Mouse (Mus musculus): Measurements from ENCODE around the gene Akap13. TPM values are rescaled to one million over a fixed set of nuclear protein-coding genes. Genes with fewer than 3 reads are reported as not detected.
A peak's percentile ranks its signal among the peaks of the same experiment; 100 is the strongest.

The Akap13 gene
- polyA plus RNA-seq, 1 experiment from 2014 or later = 69.8 TPM

GRCm38 (mm10) chr7:75498627-75499026 is 43.3 kb downstream of the Akap13 start:
- Histone ChIP-seq H3K27me3 (ENCODE audit: control insufficient read depth, insufficient read depth, low read length) (no peaks in the 10 kb centered on the region), H3K27ac (ENCODE audit: low read depth, low read length) (peak overlapping the region; percentile 80), H3K4me2 (replicated peaks; ENCODE audit: low read depth, low read length) (no peak overlapping the region), H3K4me3 (ENCODE audit: low read length) (no peak overlapping the region), H3K9me3 (ENCODE audit: control insufficient read depth, low read length) (no peaks in the 10 kb centered on the region), H3K4me1 (ENCODE audit: control insufficient read depth, insufficient read depth, low read length) (peaks cover 33% of the 10 kb centered on the region), H3K9ac (ENCODE audit: low read depth, low read length) (no peak overlapping the region), H3K36me3 (ENCODE audit: control insufficient read depth, insufficient read depth, low read length) (no peaks in the 10 kb centered on the region)
- peak; percentile 74 for ATAC-seq (ENCODE audit: low FRiP score, low TSS enrichment)
- WGBS = 16% methylated on average over 5 of the region's 5 CpGs

GRCm38 (mm10) chr7:75499271-75499670 is 43.9 kb downstream of the Akap13 start:
- no peaks in the 10 kb centered on the region for H3K27me3 ChIP-seq (ENCODE audit: control insufficient read depth, insufficient read depth, low read length)
- H3K4me1 ChIP-seq (ENCODE audit: control insufficient read depth, insufficient read depth, low read length) = peaks cover 33% of the 10 kb centered on the region
- H3K4me3 ChIP-seq (ENCODE audit: low read length) = no peak overlapping the region
- peak; percentile 53; the same call in 1 of the 2 replicates for ATAC-seq (ENCODE audit: low FRiP score, low TSS enrichment)
- WGBS = 58% methylated on average over 7 of the region's 7 CpGs
- peak overlapping the region; percentile 80; the same call in 1 of the 2 replicates for H3K27ac ChIP-seq (ENCODE audit: low read depth, low read length)
- H3K9ac ChIP-seq (ENCODE audit: low read depth, low read length) = no peak overlapping the region
- H3K4me2 ChIP-seq (replicated peaks; ENCODE audit: low read depth, low read length) = no peak overlapping the region
- no peaks in the 10 kb centered on the region for H3K36me3 ChIP-seq (ENCODE audit: control insufficient read depth, insufficient read depth, low read length)
- H3K9me3 ChIP-seq (ENCODE audit: control insufficient read depth, low read length) = no peaks in the 10 kb centered on the region

GRCm38 (mm10) chr7:75500164-75500563 is 44.8 kb downstream of the Akap13 start:
- Histone ChIP-seq H3K4me3 (ENCODE audit: low read length) (no peak overlapping the region), H3K27me3 (ENCODE audit: control insufficient read depth, insufficient read depth, low read length) (no peaks in the 10 kb centered on the region), H3K4me2 (replicated peaks; ENCODE audit: low read depth, low read length) (no peak overlapping the region), H3K27ac (ENCODE audit: low read depth, low read length) (no peak overlapping the region), H3K9me3 (ENCODE audit: control insufficient read depth, low read length) (no peaks in the 10 kb centered on the region), H3K36me3 (ENCODE audit: control insufficient read depth, insufficient read depth, low read length) (no peaks in the 10 kb centered on the region), H3K9ac (ENCODE audit: low read depth, low read length) (no peak overlapping the region), H3K4me1 (ENCODE audit: control insufficient read depth, insufficient read depth, low read length) (peaks cover 33% of the 10 kb centered on the region)
- WGBS = 86% methylated on average over 4 of the region's 4 CpGs
- no peak for ATAC-seq (ENCODE audit: low FRiP score, low TSS enrichment)

GRCm38 (mm10) chr7:75500793-75501192 is 45.5 kb downstream of the Akap13 start:
- ATAC-seq (ENCODE audit: low FRiP score, low TSS enrichment) = no peak
- Histone ChIP-seq H3K36me3 (ENCODE audit: control insufficient read depth, insufficient read depth, low read length) (no peaks in the 10 kb centered on the region), H3K27ac (ENCODE audit: low read depth, low read length) (no peak overlapping the region), H3K4me2 (replicated peaks; ENCODE audit: low read depth, low read length) (no peak overlapping the region), H3K9ac (ENCODE audit: low read depth, low read length) (no peak overlapping the region), H3K4me1 (ENCODE audit: control insufficient read depth, insufficient read depth, low read length) (peaks cover 33% of the 10 kb centered on the region), H3K27me3 (ENCODE audit: control insufficient read depth, insufficient read depth, low read length) (no peaks in the 10 kb centered on the region), H3K9me3 (ENCODE audit: control insufficient read depth, low read length) (no peaks in the 10 kb centered on the region), H3K4me3 (ENCODE audit: low read length) (no peak overlapping the region)
- 86% methylated on average over 4 of the region's 4 CpGs for WGBS

GRCm38 (mm10) chr7:75504524-75504923 is 49.2 kb downstream of the Akap13 start:
- ATAC-seq (ENCODE audit: low FRiP score, low TSS enrichment) = no peak
- Histone ChIP-seq H3K4me2 (replicated peaks; ENCODE audit: low read depth, low read length) (no peak overlapping the region), H3K27ac (ENCODE audit: low read depth, low read length) (no peak overlapping the region), H3K4me1 (ENCODE audit: control insufficient read depth, insufficient read depth, low read length) (peaks cover 8% of the 10 kb centered on the region), H3K4me3 (ENCODE audit: low read length) (no peak overlapping the region), H3K36me3 (ENCODE audit: control insufficient read depth, insufficient read depth, low read length) (no peaks in the 10 kb centered on the region; the same call in 1 of the 2 replicates), H3K9ac (ENCODE audit: low read depth, low read length) (no peak overlapping the region), H3K27me3 (ENCODE audit: control insufficient read depth, insufficient read depth, low read length) (no peaks in the 10 kb centered on the region), H3K9me3 (ENCODE audit: control insufficient read depth, low read length) (no peaks in the 10 kb centered on the region)
- 56% methylated on average over 2 of the region's 2 CpGs for WGBS

- 94% methylated on average over 4 of the region's 4 CpGs for WGBS
- no peaks in the 10 kb centered on the region for H3K4me1 ChIP-seq (ENCODE audit: control insufficient read depth, insufficient read depth, low read length)
- no peak overlapping the region for H3K9ac ChIP-seq (ENCODE audit: low read depth, low read length)
- ATAC-seq (ENCODE audit: low FRiP score, low TSS enrichment) = no peak
- H3K9me3 ChIP-seq (ENCODE audit: control insufficient read depth, low read length) = no peaks in the 10 kb centered on the region
- no peak overlapping the region for H3K4me3 ChIP-seq (ENCODE audit: low read length)
- no peaks in the 10 kb centered on the region; the same call in 1 of the 2 replicates for H3K36me3 ChIP-seq (ENCODE audit: control insufficient read depth, insufficient read depth, low read length)
- no peak overlapping the region for H3K27ac ChIP-seq (ENCODE audit: low read depth, low read length)
- H3K4me2 ChIP-seq (replicated peaks; ENCODE audit: low read depth, low read length) = no peak overlapping the region
- no peaks in the 10 kb centered on the region for H3K27me3 ChIP-seq (ENCODE audit: control insufficient read depth, insufficient read depth, low read length)
These were observed 51.3 kb downstream of the Akap13 start for GRCm38 (mm10) chr7:75506628-75507027.

- Histone ChIP-seq H3K9me3 (ENCODE audit: control insufficient read depth, low read length) (no peaks in the 10 kb centered on the region), H3K4me2 (replicated peaks; ENCODE audit: low read depth, low read length) (no peak overlapping the region), H3K4me3 (ENCODE audit: low read length) (no peak overlapping the region), H3K27me3 (ENCODE audit: control insufficient read depth, insufficient read depth, low read length) (no peaks in the 10 kb centered on the region), H3K9ac (ENCODE audit: low read depth, low read length) (no peak overlapping the region), H3K27ac (ENCODE audit: low read depth, low read length) (no peak overlapping the region), H3K36me3 (ENCODE audit: control insufficient read depth, insufficient read depth, low read length) (no peaks in the 10 kb centered on the region; the same call in 1 of the 2 replicates), H3K4me1 (ENCODE audit: control insufficient read depth, insufficient read depth, low read length) (no peaks in the 10 kb centered on the region)
- ATAC-seq (ENCODE audit: low FRiP score, low TSS enrichment) = no peak
- WGBS = 55% methylated on average over 5 of the region's 5 CpGs
These were observed 53.9 kb downstream of the Akap13 start for GRCm38 (mm10) chr7:75509085-75509873.

- no peaks in the 10 kb centered on the region for H3K36me3 ChIP-seq (ENCODE audit: control insufficient read depth, insufficient read depth, low read length)
- no peaks in the 10 kb centered on the region for H3K27me3 ChIP-seq (ENCODE audit: control insufficient read depth, insufficient read depth, low read length)
- peak overlapping the region; percentile 30; the same call in 1 of the 2 replicates for H3K27ac ChIP-seq (ENCODE audit: low read depth, low read length)
- H3K9ac ChIP-seq (ENCODE audit: low read depth, low read length) = no peak overlapping the region
- H3K4me3 ChIP-seq (ENCODE audit: low read length) = no peak overlapping the region
- H3K4me1 ChIP-seq (ENCODE audit: control insufficient read depth, insufficient read depth, low read length) = peaks cover 10% of the 10 kb centered on the region
- no peak overlapping the region for H3K4me2 ChIP-seq (replicated peaks; ENCODE audit: low read depth, low read length)
- WGBS = 55% methylated on average over 6 of the region's 6 CpGs
- no peaks in the 10 kb centered on the region for H3K9me3 ChIP-seq (ENCODE audit: control insufficient read depth, low read length)
- ATAC-seq (ENCODE audit: low FRiP score, low TSS enrichment) = 0 out of 2 replicates have a peak, but pooled peaks have one; percentile 48
These were observed 60.1 kb downstream of the Akap13 start for GRCm38 (mm10) chr7:75515472-75515871.
